Mouse (Mus musculus) heart, adult 2 months (tissue): ENCODE measurements around the gene Ipo7.

Source experiments
- CTCF ChIP-seq: fragments of 200-600 bp; IDR thresholded peaks from 2 replicates; pipeline ENCODE4 v1.8.1; 2022; ENCODE audit warnings: antibody characterized with exemption, mild to moderate bottlenecking, moderate library complexity
- EP300 ChIP-seq: fragments of 200-500 bp; IDR thresholded peaks from 2 replicates; pipeline ENCODE4 v1.6.1; 2011; ENCODE audit warnings: low read depth, low read length, control low read depth; ENCODE audit not compliant: insufficient read depth
- POLR2A ChIP-seq: fragments of 200-500 bp; IDR thresholded peaks from 2 replicates; pipeline ENCODE4 v1.6.1; 2011; ENCODE audit warnings: mild to moderate bottlenecking, low read depth, low read length, control low read depth; ENCODE audit not compliant: insufficient read depth

GRCm38 (mm10) chr7:109985661-109986132, 32.4 kb upstream of the Ipo7 start:
- no peak for TF ChIP-seq POLR2A
- no peak for TF ChIP-seq CTCF
- no peak for TF ChIP-seq EP300
